Mouse (Mus musculus): ENCODE measurements around the gene Scd2.
"Not testable (repeated sequence)": the region's sequence is repeated elsewhere in the genome, so short reads cannot be mapped to it uniquely, and the experiment has no call there.

DNA sequence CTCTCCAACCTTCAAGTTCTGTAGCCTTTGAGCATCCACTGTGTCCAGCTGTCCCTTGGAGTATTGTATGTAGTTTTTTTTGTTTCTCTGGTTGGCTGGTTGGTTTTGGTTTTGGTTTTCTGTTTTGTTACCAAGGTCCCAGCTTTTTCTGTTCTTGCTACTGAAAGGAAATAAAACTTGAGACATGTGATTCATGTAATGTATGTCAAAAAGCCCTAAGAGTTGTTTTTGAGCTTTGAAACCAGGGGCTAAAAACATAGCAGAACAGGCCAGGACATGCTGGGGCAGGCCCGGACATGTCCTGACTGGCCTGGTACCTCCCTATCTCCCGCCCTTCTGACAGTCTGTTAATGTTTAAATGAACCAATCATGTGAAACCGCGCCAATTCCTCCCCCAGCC is 39.4 kb upstream of the Scd2 start:
- not testable (repeated sequence) for TF ChIP-seq CTCF, EP300 (IDR thresholded peaks at IDR 0.05; ENCODE audit: low read depth)
